Mouse (Mus musculus) gastrocnemius, adult 2 months (tissue): ENCODE results near the gene Auts2. TPM values are rescaled to one million over a fixed set of nuclear protein-coding genes. Genes with fewer than 3 reads are reported as not detected.
A peak's percentile ranks its signal among the peaks of the same experiment; 100 is the strongest.

Experiments used
- DNase-seq: peaks from one replicate; pipeline ENCODE4 v3.0.0; 2022
- H3K27ac ChIP-seq: fragments of 200-600 bp; 2 replicates; pipeline ENCODE4 v1.8.1; 2022; ENCODE audit warnings: mild to moderate bottlenecking
- H3K4me3 ChIP-seq: fragments of 200-600 bp; 2 replicates; pipeline ENCODE4 v1.8.1; 2022; ENCODE audit warnings: mild to moderate bottlenecking, moderate library complexity
- CTCF ChIP-seq: fragments of 200-600 bp; IDR thresholded peaks from 2 replicates; pipeline ENCODE4 v1.8.1; 2022; ENCODE audit warnings: antibody characterized with exemption, mild to moderate bottlenecking, moderate library complexity
- intact Hi-C: fragments of 180-260 bp; cut with DNase I; formaldehyde crosslinking; loops from one replicate; pipeline ENCODE4 v1.15.1; 2025
- total RNA-seq, 2 experiments: library from RNA; stranded (reverse); gene quantifications; 2 replicates each; pipeline ENCODE4 v1.2.3; 2021

Auts2 gene
- total RNA-seq, 2 experiments from 2014 or later: 13.0 to 31.1 TPM

- Histone ChIP-seq H3K4me3 (no peak overlapping the region), H3K27ac (no peak overlapping the region)
- peak; percentile 75 for DNase-seq
- intact Hi-C loops: loop anchor here (1.0 to 10.0 kb wide), 2 partner anchors 123 to 273 kb away; partner anchors contain the start of gene Galnt17
- TF ChIP-seq CTCF: peak; percentile 97
Measured at GRCm38 (mm10) chr5:131427734-131428413, 1115.3 kb downstream of the Auts2 start.

GRCm38 (mm10) chr5:131422737-131423136 lies 1120.4 kb downstream of the Auts2 start:
- no peak for DNase-seq
- intact Hi-C loops: loop anchor here (10.0 kb wide), 1 partner anchor 118 kb away; the partner anchor contains the start of gene Galnt17
- TF ChIP-seq CTCF: peak; percentile 43
- Histone ChIP-seq H3K4me3 (no peak overlapping the region), H3K27ac (no peak overlapping the region)

- Histone ChIP-seq H3K4me3 (no peak overlapping the region), H3K27ac (no peak overlapping the region)
- intact Hi-C loops: loop anchor here (10.0 kb wide), 1 partner anchor 116 kb away; the partner anchor contains the start of gene Galnt17
- TF ChIP-seq CTCF: no peak
- no peak for DNase-seq
Measured at GRCm38 (mm10) chr5:131420406-131420805, 1122.7 kb downstream of the Auts2 start.

- no peak for DNase-seq
- intact Hi-C loops: no loop called here
- no peak overlapping the region for H3K4me3 ChIP-seq
- H3K27ac ChIP-seq: no peak overlapping the region
- TF ChIP-seq CTCF: no peak
Measured at GRCm38 (mm10) chr5:131415902-131416545, 1127.1 kb downstream of the Auts2 start.

- DNase-seq: no peak
Measured at GRCm38 (mm10) chr5:131398250-131398649, 1144.9 kb downstream of the Auts2 start.

GRCm38 (mm10) chr5:131395756-131396155 lies 1147.4 kb downstream of the Auts2 start:
- TF ChIP-seq CTCF: no peak
- DNase-seq: no peak
- intact Hi-C loops: no loop called here
- Histone ChIP-seq H3K4me3 (no peak overlapping the region), H3K27ac (no peak overlapping the region)

More at GRCm38 (mm10) chr5:131398250-131398649, 1144.9 kb downstream of the Auts2 start:
- Histone ChIP-seq H3K4me3 (no peak overlapping the region), H3K27ac (no peak overlapping the region)
- TF ChIP-seq CTCF: no peak
- intact Hi-C loops: no loop called here
